Mouse (Mus musculus): ENCODE measurements around the gene Orai1.
"Not testable (repeated sequence)": the region's sequence is repeated elsewhere in the genome, so short reads cannot be mapped to it uniquely, and the experiment has no call there.

Orai1 gene

GRCm38 (mm10) chr5:123014753-123015701 lies at the start of gene Orai1:
Gene Orai1 (plus strand): TSS chr5:123015074.
- DNase-seq (ENCODE audit: extremely low read depth, low read depth, low spot score): peak; percentile 57

- DNase-seq (ENCODE audit: extremely low read depth, low read depth, low spot score): no peak
Measured at GRCm38 (mm10) chr5:122965427-122965826, 49.4 kb upstream of the Orai1 start.

DNA sequence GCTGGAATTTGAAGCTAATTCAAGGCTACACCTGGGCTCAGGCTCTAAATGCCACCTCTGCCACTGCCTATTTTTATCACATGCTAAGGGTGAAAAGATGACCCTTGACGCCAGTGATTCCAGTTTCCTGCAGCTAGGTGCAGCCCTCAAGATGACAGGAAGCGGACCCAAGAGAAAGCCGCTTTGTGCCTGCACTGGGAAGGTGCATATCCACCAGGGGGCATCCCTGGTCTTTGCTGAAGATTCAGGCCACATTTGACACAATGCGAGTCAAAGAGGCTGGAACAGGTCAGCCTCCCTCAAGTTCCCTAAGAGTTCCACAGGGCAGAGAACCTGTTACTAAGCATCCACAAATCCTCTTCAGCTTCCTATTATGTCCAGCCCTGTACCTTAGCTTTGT lies 46.6 kb upstream of the Orai1 start:
- DNase-seq (ENCODE audit: extremely low read depth, low read depth, low spot score): no peak

DNA sequence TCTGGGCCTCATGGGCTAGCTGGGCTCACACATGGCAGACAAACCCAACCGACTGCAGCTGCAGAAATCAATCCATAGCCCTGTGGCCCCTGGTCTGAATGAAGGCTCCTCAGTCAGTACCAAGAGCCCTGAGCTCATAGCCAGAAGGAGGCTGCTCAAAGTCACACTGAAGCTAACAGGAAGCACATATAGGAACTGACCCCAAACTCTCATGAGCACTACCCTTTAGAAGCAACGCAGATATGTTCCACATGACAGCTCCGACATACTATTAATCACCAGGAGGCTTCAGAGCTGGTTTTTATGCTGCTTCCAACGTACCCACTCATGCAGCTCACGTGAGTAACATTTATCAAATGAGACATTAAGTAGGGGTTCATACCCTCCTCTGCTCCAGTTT lies 44.8 kb upstream of the Orai1 start:
- no peak for DNase-seq (ENCODE audit: extremely low read depth, low read depth, low spot score)

- DNase-seq (ENCODE audit: extremely low read depth, low read depth, low spot score): no peak
Measured at GRCm38 (mm10) chr5:122971438-122971837, 43.4 kb upstream of the Orai1 start.

- DNase-seq (ENCODE audit: extremely low read depth, low read depth, low spot score): no peak
Measured at GRCm38 (mm10) chr5:122972116-122972515, 42.8 kb upstream of the Orai1 start.

DNA sequence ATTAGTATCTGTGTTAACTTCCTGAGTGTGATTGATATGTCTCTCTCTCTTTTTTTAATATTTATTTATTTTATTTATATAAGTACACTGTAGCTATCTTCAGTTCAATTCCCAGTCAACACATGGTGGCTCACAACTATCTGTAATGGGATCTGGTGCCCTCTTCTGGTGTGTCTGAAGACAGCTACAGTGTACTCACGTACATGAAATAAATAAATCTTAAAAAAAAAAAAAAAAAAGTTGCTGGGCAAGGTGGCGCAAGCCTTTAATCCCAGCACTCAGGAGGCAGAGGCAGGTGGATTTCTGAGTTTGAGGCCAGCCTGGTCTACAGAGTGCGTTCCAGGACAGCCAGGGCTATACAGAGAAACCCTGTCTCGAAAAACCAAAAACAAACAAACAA lies 40.2 kb upstream of the Orai1 start:
- not testable (repeated sequence) for DNase-seq (ENCODE audit: extremely low read depth, low read depth, low spot score)

GRCm38 (mm10) chr5:122978970-122979369 lies 35.9 kb upstream of the Orai1 start:
- no peak for DNase-seq (ENCODE audit: extremely low read depth, low read depth, low spot score)

GRCm38 (mm10) chr5:122984483-122984882 lies 30.4 kb upstream of the Orai1 start:
- peak; percentile 33 for DNase-seq (ENCODE audit: extremely low read depth, low read depth, low spot score)

DNA sequence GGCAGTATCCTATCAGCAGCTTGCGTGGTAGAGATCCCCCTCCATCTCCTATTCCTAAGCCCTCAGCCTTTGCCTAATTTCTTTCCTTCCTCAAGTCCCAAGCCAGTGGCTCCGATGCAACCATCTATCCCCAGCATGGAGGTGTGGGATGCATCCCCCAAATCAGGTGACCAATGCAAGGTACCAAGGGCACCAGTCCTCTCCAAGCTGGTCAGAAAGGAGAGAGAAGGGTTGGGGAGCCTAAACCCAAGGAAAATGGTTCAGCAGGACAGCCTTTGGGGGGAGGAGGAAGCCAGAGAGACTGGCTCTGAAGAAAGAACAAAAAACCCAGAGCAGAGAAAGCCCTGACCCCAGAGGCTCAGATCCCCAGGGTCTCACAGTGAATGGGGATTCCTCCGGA lies 29.6 kb upstream of the Orai1 start:
- no peak for DNase-seq (ENCODE audit: extremely low read depth, low read depth, low spot score)

GRCm38 (mm10) chr5:122986091-122986493 lies 28.8 kb upstream of the Orai1 start:
- DNase-seq (ENCODE audit: extremely low read depth, low read depth, low spot score): no peak

- no peak for DNase-seq (ENCODE audit: extremely low read depth, low read depth, low spot score)
Measured at GRCm38 (mm10) chr5:122987211-122988020, 27.5 kb upstream of the Orai1 start.

GRCm38 (mm10) chr5:122988021-122988751 lies 26.7 kb upstream of the Orai1 start:
- no peak for DNase-seq (ENCODE audit: extremely low read depth, low read depth, low spot score)

DNA sequence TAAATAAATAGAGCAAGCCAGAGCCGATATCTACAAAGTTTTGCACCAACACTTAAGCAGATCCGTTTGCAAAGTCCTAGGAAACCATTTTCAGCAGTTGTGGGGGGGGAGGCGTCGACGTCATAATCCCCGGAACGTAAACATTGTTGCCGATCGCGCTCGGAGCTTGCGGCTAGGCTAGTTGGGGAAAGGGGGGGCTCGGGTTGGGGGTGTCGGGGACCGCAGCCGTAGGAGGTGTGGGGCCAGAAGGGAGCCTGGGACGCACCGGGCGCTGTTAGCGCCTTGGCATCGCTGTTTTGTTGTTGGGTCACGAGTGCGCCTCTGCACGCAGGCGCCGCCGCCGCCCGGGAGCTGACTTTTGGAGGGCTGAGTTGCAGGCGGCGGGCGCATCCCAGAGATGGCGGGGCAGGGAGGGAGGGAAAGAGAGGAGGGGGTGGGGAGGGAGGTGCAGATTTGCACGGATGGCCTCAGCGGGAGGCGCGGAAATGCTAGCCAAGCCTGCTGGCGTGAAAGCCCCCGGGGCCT lies 25.8 kb upstream of the Orai1 start:
- no peak for DNase-seq (ENCODE audit: extremely low read depth, low read depth, low spot score)

DNA sequence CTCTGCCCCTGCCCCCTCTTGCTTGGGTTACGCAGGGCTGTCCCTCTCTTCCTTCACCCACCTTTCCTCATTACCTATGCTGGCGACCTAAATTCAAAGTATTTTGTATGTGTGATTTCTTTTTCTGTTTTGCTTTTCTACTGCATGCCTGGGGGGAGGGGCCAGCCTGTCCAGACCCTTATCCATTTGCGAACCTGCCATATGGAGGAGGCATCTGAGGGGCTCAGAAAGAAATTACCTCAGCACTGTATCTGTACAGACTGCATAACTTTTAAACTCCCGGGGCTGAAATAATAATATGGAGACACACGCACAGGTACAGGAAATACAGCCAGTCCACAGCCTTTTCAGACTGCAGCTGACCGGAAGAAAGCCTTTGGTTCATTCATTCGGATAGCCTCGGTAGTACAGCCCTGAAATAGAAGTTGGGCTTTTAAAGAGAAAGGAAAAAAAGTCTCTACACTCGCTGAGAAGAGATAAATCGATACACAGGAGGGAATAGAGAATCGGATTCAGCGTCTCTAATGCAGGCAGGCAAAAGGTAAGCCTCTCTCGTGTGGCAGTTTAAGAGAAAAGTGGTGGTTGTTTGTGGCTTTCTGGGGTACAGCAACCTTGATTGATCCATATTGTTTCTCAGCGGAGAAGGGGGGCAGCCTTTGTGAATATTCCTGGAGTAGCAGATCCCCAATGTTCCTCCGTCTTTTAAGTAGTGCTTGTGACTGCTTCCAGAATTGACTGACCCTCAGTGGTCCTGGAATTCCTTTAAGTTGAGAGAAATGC lies 25.1 kb upstream of the Orai1 start, which contains the start of gene Kdm2b:
Kdm2b (minus strand) TSS at position 273 of the 780 bp plus-strand sequence.
- no peak for DNase-seq (ENCODE audit: extremely low read depth, low read depth, low spot score)

DNA sequence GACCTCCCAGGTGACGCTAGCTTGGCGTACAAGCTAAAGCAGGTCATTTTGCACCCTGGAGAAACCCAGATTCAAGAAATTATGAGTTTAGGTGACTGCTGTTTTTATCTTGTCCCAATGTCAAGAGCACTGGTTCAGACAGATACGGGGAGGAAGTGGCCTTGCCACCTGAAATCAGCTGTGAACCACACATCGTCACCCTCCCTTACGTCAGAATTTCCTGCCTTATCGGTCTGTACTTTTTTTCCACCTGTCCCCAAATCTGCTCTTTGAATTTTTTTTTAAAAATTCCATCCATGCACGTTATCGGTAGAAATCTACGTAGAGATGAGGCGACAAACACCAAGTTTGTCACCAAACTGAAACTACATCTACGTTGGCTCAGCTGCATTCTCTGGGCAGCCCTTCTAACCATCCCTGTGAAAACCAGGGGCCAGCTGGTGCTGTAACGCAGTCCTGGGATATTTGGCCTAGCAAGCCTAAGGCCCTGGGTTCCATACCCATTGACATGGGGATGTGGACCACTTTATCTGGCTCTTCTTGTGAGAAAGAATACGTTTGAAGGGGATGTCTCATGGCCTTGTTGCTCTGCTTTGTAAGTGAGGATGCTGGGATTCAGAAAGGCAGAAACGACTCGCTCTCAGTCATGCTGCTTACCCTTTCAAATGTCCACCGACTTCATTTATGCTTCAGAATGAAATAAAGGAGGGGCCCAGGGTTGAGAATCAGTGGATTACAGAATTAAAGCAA lies 24.3 kb upstream of the Orai1 start:
- DNase-seq (ENCODE audit: extremely low read depth, low read depth, low spot score): no peak

- no peak for DNase-seq (ENCODE audit: extremely low read depth, low read depth, low spot score)
Measured at GRCm38 (mm10) chr5:122991350-122992004, 23.4 kb upstream of the Orai1 start.

DNA sequence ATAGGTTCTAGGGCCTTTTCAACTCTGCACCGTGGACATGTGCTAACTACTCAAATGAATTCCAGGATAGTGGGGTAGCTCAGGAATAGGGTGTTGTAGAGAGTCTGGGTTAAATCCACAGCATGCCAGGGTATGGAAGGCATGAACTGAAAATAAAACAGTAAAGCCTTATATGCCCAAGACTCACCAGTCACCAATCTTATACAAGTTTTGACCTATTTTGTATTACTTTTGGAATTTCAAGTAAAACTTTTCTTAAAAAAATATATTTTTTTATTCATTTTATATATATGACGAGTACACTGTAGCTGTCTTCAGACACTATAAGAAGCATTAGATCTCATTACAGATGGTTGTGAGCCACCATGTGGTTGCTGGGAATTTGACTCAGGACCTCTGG lies 21.1 kb upstream of the Orai1 start:
- no peak for DNase-seq (ENCODE audit: extremely low read depth, low read depth, low spot score)

DNA sequence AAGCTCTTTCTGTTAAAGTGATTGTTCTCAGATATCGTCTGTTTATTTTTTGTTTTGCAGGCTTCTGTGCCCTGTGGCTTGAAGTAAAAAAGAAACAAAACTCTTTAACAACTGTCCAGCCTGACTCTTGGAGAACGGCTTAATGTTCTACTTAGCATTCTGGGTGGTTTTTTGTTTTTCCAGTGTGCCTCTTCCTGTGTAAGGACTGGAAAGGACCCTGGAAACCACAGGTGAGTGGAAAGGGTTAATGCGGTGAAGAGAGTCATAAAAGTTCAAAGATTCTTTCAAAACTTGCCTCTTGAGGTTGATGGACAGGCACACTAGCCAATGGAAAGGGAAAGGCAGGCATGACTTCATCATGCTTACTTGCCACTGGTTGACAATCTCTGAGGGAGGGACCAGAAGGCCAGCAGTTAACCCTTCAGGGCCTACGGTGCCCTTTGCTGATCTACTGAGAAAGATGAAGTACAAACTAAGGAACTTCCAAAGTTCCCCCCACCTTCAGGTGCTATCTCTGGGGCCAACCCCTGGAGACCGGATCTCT lies 20.5 kb upstream of the Orai1 start:
- peak; percentile 45 for DNase-seq (ENCODE audit: extremely low read depth, low read depth, low spot score)

Measured in fat pad, adult 2 months (tissue).